Mouse (Mus musculus): ENCODE measurements around the gene Krtap13.
"Not testable (repeated sequence)": the region's sequence is repeated elsewhere in the genome, so short reads cannot be mapped to it uniquely, and the experiment has no call there.

DNA sequence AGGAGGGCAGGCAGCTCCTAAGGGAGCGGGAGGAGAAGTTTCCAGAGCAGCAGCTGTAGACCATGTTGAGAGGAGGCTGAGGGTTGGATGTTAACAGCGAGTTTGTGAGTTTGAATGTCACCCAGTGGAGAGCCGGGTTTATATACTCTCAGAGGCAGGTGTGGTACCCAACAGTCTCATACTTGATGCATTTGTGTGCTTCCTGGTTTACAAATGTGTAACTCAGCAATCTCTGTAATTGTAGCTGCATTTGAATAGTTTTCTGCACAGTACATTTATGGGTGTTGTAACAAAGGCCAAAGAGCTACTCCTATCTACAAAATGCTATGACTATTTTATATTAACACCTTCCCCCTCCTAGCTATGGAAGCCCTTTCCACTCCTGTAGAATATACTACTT lies at the start of gene Krtap13:
- TF ChIP-seq CTCF (IDR thresholded peaks at IDR 0.05; ENCODE audit: low read depth); EP300 (optimal IDR thresholded peaks at IDR 0.05): not testable (repeated sequence)
